Mouse (Mus musculus) bone marrow, adult 2 months (tissue): ENCODE measurements at regions not wholly inside any gene's neighbourhood (a gene's known extent, or its start where the extent isn't known, plus 50 kb on each side); places are given as distances from the start of the nearest gene placed in this dataset.

Experiments used
- H3K27ac ChIP-seq: fragments of 200-500 bp; 2 replicates; pipeline ENCODE4 v1.5.1; 2012; ENCODE audit warnings: low read depth, mild to moderate bottlenecking, control low read depth, inconsistent platforms, low read length; ENCODE audit not compliant: control insufficient read depth, poor library complexity, insufficient read depth
- H3K4me1 ChIP-seq: fragments of 200-500 bp; 2 replicates; pipeline ENCODE4 v1.6.1; 2011; ENCODE audit warnings: low read length; ENCODE audit not compliant: control insufficient read depth, insufficient read depth
- H3K4me3 ChIP-seq: fragments of 200-500 bp; replicated peaks from 2 replicates; pipeline ENCODE3; 2011; ENCODE audit warnings: mild to moderate bottlenecking, low read depth, low read length, control low read depth; ENCODE audit not compliant: control insufficient read depth
- CTCF ChIP-seq: fragments of 200-500 bp; IDR thresholded peaks from 2 replicates; pipeline ENCODE4 v1.5.1; 2011; ENCODE audit warnings: low read length, control low read depth; ENCODE audit not compliant: control insufficient read depth, insufficient read depth
- POLR2A ChIP-seq: fragments of 200-500 bp; IDR thresholded peaks from 2 replicates; pipeline ENCODE4 v1.6.1; 2011; ENCODE audit warnings: low read depth, mild to moderate bottlenecking, control low read depth, low read length, borderline replicate concordance; ENCODE audit not compliant: control insufficient read depth
- WGBS: fragments of 180-500 bp; shearing (Covaris S2); methylation state at CpG from one replicate; pipeline ENCODE4 v1.1.7; 2018; 5-methylcytosine and 5-hydroxymethylcytosine counted together

DNA sequence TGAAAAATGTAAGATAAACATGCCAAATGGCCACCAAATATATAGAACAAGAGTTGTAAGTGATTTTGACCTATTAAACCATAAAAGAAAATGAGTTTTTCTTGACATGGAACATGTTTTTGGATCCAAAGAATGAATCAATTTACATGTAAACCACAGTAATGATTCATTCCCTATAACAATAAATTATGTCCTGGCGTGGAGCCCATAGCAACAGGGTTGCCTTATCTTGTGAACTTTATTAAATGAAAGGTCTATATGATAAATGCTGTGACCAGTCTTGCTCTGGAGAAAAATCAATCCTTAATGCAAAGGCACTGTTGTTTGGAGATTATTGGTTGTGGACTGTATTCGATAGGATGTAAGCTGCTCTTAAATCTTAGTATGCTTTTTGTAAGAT lies 538.0 kb upstream of the N6amt1 start:
- no peak overlapping the region for H3K4me3 ChIP-seq
- TF ChIP-seq CTCF: no peak
- TF ChIP-seq POLR2A: no peak
- H3K4me1 ChIP-seq: no peaks in the 10 kb centered on the region
- 70% methylated on average over 2 of the region's 2 CpGs for WGBS
- no peak overlapping the region for H3K27ac ChIP-seq

DNA sequence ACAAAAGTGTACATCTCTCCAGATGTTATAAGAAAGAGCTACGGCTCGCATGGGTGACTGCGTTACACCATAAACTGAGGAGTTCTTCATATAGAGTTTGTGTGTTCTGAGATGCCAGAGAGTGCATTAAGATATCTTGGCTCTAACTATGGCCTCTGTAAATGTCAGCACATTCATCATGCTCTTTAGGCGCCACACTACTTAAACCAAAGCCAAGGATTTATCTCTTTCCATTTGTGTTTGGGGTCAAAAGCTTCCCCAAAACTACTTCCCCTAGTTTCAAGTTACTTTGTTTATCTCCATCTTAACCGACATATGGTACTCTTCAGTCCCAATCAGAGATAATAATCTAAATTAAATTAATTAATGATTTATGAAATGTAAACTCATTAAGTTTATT lies 541.3 kb upstream of the N6amt1 start:
- TF ChIP-seq POLR2A: no peak
- TF ChIP-seq CTCF: no peak
- Histone ChIP-seq H3K27ac (no peak overlapping the region), H3K4me1 (no peaks in the 10 kb centered on the region), H3K4me3 (no peak overlapping the region)
- WGBS: 76% methylated on average over 5 of the region's 5 CpGs

DNA sequence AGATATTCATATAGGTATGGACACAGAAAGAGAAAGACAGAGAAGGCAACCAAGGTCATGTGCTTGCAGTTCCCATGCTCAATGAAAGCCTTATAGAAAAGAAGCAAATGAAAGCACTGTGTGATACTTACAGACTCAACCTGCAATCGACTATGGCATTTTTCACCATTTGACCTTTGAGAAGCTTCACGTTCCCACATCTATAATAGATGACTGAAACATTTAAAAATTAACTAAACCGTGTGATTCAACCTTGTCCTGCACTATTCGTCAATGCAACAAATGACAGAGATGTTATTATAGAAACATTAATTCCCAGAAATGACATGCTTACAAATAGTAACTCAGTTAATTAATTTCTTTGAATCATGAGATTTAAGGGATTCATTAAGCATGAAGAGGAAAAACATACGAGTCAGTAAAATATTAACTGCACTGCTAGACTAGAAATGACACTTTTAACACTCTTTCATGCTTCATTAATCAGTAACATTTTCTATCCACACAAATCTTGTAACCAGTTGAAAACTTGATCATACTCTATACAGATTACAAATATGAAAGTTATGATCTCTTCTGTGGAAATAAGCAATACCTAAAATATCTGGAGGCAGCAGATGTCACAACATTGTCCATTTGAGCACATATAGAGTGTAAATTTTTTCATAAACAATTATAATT lies 545.2 kb upstream of the N6amt1 start:
- H3K4me1 ChIP-seq: no peaks in the 10 kb centered on the region
- no peak overlapping the region for H3K4me3 ChIP-seq
- no peak overlapping the region for H3K27ac ChIP-seq
- TF ChIP-seq CTCF: no peak
- 65% methylated on average over 5 of the region's 5 CpGs for WGBS

DNA sequence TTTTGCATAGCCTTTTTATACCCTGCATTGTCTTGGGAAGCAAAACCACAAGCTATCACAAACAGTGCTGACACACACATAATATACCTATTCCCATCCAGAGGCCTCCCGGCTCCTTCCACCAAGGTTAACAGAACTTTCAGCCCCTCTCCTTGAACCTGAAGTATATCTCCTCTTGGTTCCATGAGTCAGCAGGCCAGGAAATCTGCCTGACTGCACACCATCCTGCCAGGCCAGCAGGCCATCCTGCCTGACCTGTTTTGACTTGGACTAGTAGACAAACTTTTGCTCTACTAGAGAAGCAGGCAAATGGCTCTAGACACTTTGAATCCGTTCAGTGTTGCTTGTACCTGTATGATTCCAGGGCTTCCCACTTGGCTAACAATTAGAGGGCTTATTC lies 547.6 kb upstream of the N6amt1 start:
- Histone ChIP-seq H3K4me1 (no peaks in the 10 kb centered on the region), H3K27ac (no peak overlapping the region), H3K4me3 (no peak overlapping the region)
- no peak for TF ChIP-seq POLR2A
- no peak for TF ChIP-seq CTCF
- 61% methylated on average over 2 of the region's 2 CpGs for WGBS

DNA sequence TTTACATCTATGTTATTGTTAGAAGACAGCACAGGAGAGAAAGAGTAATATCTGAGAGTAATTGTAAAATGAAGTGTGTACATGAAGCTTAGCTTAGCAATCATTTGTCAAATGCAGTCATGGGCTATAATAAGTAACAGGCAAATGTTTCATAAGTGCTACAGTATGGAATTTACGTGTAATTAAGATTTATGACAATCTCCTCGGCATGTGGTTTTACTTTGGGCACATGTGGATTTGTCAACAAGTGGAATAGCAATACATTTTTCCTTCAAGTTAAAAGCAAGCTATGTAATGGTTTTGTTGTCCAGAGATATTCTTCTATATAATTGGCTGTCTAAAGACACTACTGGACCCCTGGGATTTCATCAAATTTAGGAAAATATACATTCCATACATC lies 577.9 kb upstream of the N6amt1 start:
- Histone ChIP-seq H3K27ac (no peak overlapping the region), H3K4me3 (no peak overlapping the region), H3K4me1 (no peaks in the 10 kb centered on the region)
- WGBS: 33% methylated on average over 2 of the region's 2 CpGs
- TF ChIP-seq CTCF: no peak
- no peak for TF ChIP-seq POLR2A

DNA sequence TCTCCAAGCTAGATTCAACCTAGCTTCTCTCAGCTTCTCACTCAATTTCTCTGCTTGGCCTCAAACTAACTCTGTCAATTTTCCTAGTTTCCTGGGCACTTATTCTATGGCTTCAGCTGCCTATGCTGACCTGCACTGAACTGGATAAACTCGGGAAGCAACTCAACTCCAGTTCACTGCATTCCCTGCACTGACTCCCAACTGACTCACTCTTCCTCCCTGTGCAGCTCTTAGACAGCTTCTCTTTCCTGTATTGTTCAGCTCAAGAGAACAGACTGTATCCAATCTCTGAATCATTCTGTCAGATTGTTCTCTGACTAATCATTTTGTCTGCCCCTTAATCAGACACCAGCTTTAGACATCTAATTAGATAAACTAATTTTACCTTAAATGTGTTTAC lies 581.4 kb upstream of the N6amt1 start:
- no peak overlapping the region for H3K4me3 ChIP-seq
- 24% methylated on average over 1 of the region's 1 CpGs for WGBS
- H3K27ac ChIP-seq: no peak overlapping the region
- TF ChIP-seq CTCF: no peak
- H3K4me1 ChIP-seq: no peaks in the 10 kb centered on the region

DNA sequence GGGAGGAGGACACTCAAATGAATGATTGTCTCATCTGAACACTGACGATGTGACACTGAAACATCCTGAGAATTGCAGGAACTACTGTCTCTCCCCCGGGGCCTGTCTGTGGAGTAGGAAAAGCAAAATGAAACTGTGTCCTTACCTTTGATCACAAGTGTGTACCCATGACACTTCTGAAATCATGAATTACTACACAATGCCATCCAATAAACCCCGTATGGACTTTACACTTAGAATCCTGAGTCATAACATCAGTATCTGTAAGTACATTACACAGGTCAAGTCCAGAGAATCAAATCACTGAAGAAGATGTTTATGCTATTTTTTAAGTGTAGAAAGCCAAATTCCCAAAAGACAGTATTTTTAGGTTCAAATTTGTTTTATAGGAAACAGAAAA lies 585.1 kb upstream of the N6amt1 start:
- no peak overlapping the region for H3K27ac ChIP-seq
- TF ChIP-seq POLR2A: no peak
- no peak for TF ChIP-seq CTCF
- 85% methylated on average over 3 of the region's 3 CpGs for WGBS
- no peak overlapping the region for H3K4me3 ChIP-seq
- H3K4me1 ChIP-seq: no peaks in the 10 kb centered on the region

DNA sequence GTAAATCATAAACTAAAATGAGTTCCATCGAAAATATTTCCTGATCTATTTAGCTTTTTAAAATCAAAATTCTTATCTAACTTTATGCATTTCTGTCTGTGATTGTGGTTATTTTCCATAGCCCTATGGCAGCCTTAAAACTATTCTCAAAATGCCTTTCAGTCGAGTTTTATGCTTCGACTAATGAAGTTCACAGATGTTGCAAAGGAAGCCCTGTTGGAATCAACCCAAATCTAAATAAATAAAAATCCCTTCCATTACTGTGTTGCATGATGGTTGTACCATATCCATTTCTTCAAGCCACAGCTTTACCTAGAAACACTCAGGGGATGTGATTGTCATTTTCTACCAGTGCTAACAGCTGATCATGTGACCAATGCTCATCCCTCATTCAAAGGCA lies 585.6 kb upstream of the N6amt1 start:
- Histone ChIP-seq H3K4me3 (no peak overlapping the region), H3K27ac (no peak overlapping the region), H3K4me1 (no peaks in the 10 kb centered on the region)
- 74% methylated on average over 3 of the region's 3 CpGs for WGBS
- TF ChIP-seq POLR2A: no peak
- no peak for TF ChIP-seq CTCF

DNA sequence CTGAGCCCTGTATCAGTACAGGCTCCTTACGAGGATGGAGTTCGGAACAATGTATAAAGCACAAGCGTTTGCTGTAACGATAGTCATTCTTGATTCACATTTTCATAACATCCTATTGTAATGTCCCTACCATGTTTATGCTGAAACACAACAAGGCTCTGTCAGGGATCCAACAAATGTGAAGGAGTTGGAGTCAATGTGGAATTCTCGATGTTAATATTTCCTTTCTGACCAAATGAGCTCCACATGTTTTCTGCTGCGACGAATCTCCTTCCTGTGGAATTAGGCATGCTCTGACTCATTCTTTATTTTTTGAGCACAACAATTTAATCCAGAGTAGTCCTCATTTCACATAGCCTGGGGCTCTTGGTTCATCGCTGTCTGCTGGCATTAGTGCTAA lies 588.0 kb upstream of the N6amt1 start:
- 81% methylated on average over 8 of the region's 8 CpGs for WGBS
- TF ChIP-seq CTCF: no peak
- no peak for TF ChIP-seq POLR2A
- Histone ChIP-seq H3K4me3 (no peak overlapping the region), H3K4me1 (no peaks in the 10 kb centered on the region), H3K27ac (no peak overlapping the region)
